Mouse (Mus musculus): ENCODE measurements at regions not wholly inside any gene's neighbourhood (a gene's known extent, or its start where the extent isn't known, plus 50 kb on each side); places are given as distances from the start of the nearest gene placed in this dataset.

DNA sequence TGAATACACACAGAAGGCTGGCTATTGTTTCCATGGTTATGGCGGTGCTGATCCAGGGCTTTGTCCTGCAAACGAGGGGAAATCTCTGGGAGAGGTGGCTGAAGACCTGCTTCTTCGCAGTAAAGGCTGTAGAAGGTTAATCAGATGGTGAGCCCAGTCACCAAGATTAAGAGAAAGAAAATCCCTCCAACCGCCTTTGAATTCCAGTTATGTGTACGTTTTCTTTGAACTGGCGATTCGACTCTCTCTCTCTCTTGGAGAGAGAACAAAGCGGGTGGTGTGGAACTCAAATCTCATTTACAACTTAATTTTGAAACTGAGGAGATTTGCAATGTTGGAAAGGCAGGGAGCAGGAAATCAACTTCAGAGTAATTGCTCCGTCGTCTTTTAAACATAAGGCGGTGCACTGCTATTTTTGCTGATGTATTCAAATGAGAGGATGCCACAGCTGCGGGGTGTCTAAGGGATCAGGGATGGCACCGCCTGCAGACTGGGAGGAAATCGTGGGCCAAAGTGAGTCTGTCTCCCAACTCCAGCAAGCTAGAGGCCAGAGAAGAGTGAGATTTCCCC, 232.7 kb downstream of the Mycn start:
- no peak for TF ChIP-seq GATA1 (IDR thresholded peaks at IDR 0.05; ENCODE audit: low read length)

DNA sequence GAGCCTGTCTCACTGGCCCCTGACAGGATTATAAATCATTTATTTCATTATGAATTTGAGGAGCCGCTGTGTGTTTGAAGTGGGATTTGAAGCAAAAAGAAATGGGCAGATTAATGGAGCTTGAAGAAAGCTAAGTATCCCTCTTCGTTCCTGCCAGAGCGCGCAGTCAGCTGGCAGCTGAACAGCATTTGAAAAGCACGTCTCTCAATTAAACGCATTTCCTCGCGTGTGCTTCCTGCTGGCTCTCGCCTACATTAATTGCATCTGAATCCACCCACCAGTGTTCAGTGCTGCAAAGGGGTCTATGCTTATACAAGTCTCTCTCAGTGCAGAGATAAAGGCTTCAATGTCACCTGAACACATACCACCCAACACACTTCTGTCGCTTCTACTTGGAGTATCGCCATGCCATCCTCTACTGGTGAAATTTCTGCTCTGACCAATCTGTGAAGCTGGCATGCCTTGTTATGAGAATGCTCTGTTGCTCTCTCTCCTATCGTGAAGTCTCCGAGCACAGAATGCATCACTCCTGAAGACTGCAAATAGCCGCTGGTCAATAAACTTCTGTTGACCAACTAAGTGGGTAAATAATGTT, 235.3 kb downstream of the Mycn start:
- no peak for TF ChIP-seq GATA1 (IDR thresholded peaks at IDR 0.05; ENCODE audit: low read length)

DNA sequence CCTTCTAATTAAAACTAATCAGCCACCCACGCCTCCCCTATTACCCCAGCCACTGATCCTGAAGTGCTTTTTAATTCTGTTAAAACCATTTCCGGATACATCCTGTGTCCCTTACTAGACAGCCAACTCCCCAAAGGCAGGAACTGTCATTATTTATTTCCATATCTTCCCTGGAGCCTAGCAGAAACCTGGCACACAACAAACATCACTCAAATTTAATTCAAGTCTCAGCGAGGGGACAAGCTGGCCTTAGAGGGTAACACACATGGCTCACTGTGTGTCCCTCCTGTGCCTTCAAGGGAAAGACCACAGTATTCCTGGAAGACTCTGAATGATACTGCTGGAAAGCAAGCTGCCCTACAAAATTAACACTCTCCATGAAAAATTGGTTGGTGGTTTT, 240.0 kb downstream of the Mycn start:
- no peak for TF ChIP-seq GATA1 (IDR thresholded peaks at IDR 0.05; ENCODE audit: low read length)

DNA sequence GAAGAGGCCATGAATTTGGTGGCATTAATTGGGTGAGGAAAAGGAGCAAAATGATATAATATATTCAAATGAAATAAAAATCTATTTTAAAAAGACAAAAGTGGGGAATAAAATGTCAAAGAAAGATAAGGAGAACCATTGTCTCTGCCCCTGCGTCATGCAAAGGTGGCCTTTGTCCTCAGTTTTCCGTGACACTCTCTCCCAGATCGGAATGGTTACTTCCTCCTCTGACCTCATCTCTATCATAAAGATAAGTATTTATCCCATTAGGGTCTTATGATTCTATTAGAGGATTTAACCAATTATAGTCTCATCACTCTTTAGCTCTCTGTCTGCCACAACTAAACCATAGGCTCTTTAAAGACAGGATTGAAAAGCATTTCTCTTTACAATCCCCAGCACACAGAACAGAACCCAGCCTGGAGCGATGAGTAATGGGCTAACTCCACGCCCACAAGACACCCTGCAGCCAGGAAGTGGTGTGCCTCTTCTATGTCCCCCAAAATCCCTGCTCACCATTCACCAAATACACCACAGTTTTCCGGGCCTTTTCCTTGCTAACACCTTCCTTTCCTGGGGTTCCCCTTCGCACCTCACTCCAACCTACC, 240.6 kb downstream of the Mycn start:
- no peak for TF ChIP-seq GATA1 (IDR thresholded peaks at IDR 0.05; ENCODE audit: low read length)

DNA sequence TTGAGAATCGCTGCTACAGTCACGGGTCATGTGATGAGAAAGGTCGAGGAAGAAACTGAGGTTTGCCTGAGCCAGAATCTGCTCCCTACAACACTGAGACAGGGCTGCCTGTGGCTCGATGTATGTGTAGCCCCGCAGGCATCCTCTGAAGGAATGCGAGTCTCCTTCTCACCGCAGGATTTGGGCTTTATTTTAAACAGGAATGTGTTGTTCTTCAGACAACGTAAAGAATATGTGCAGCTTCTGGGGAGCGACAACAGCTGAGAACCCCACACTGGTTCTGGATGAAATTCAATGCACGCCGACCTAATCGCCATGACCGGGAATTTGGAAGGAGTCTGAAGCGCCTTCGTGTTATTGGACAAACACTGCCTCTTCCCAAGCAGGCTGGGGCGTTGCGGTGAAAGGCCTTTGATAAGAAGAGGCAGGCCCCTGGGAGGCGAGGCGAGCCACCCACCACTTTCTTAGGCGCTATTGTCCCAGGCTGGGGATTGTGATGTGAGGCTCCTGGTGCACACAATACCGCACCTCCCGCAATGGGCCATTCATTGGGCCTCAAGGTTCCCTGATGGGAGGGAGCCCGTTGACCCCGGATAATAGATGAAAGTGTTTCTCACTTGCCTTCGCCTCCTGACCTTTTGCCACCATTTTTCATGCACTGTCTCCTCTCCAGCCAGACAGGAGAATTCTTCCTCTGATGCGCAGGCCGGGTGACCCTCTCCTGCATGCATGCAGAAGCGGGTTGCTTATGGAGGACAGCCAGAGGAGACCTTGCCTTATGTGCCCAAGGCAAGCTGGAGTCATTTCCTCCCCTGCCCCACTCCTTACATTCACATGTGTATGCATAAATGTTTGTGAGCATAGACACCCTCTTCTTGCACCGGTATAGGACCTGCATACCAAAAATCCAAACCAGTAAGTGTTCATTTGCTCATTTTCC, 247.6 kb downstream of the Mycn start:
- TF ChIP-seq GATA1 (IDR thresholded peaks at IDR 0.05; ENCODE audit: low read length), result no peak

DNA sequence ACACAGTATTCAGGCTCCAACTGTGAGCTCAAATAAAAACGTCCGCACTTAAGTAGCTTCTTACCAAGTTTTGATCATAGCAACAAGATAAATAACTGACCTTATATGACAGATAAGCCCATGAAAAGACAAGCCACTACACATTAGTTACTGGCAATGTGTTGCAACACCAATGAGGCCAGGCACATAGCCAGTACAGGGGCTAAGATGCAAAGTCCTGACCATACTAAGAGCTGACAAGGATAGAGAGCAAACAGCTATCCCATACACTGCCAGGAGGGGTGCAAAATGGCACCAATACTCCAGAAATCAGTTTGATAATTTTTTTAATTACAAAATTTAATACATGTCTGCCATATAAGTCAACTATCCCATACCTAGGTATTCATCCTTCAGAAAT, 254.3 kb downstream of the Mycn start:
- no peak for TF ChIP-seq GATA1 (IDR thresholded peaks at IDR 0.05; ENCODE audit: low read length)

DNA sequence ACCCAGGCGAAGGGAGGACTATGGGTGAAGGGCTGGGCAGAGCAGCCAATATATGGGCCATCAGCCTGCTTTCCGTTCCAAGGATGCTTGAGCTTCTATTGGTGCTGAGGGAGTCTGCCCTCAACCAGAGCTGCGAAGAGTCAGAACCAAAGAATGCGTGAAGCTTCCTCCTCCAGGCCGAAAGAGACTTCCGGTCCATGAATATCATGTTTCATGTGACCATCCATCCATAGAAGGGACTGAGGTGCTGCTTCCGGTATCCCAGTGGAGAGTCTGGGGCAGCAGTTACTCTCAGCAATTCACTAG, 256.5 kb downstream of the Mycn start:
- no peak for TF ChIP-seq GATA1 (IDR thresholded peaks at IDR 0.05; ENCODE audit: low read length)

DNA sequence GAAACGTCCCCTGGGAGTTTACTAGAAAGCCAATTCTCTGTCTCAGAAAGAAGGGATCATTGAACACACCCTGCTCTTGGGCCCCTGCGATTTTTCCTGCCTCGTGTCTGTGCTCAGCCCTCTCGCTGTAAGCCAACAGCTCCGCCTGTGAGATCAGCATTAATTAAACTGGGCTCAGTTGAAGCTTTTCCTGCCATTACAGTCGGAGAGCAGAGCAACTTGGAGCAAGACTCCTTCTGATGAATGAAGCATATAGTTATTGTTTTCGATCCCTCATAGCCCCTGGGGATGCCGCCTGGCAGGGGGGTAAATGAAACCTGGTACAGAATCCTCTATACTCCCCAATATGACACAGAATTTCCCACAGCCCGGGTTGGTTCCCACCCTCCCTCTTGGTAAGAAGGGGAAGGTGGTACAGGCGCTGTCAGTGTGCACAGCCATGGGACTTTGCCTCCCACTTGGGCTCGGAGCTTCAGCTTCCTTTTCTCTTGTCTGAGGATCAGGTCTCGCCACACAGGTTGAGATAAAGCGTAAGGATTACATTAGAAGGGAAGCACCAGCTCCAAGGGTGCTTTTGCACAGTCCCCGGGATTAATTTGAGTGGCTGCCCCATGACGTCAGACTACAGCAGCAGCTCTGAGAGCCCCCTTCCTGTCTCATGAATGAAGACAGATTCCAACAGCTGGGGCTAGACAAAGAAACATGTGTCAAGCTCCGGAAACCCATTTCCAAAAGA, 257.1 kb downstream of the Mycn start:
- no peak for TF ChIP-seq GATA1 (IDR thresholded peaks at IDR 0.05; ENCODE audit: low read length)

DNA sequence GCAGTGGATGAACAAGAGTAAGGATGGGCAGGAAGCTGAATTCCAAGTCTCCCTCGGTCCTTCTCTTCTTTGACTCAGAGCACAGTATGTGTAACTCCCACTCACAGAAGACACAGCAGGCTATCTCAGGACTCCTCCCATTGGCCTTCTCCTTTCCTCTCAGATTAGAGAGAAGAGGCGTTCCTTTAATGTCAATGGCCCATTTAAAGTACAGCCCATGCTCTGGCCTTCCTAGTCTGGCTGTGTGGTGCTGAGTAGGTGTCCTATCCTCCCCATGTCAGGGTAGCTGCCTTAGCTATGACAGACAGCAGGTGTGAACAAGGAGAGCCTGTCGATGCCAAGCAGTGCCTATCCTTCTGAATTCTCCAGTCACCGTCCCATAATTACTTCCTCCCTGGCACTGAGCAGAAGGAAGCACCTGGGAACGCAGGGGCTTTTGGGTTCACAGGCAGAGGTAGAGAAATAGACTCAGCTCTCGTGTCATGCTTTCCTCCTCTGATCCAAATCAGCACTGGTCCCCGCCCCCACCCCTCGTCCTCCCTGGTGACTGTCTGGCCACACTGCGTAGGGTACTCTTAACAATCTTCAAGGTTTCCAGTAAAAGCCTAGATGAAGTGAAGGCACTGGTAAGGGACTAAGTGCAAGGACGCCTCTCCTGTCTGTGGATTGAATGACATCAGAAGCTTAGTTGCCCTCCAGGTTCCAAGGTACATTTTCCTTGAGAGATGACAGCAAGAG, 257.8 kb downstream of the Mycn start:
- TF ChIP-seq GATA1 (IDR thresholded peaks at IDR 0.05; ENCODE audit: low read length), result no peak

DNA sequence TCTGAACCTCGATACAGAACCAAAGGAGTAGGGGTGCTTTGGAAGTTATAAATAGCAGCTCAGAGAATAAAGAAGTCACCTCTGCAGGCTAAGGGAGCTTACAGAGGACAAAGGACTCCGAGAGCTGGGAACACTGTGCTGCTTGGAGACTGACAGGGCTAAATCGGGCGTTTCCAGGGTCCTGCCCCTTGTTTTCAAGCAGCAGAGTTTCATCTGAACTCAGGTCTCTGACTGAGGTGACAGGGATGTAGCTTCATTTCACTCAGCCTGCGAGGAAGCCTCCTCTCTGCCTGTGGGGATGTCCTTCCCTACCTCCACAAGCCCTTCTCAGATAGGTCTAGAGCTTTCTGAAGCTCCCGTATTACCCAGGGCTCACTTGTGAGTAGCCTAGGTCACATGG, 260.6 kb downstream of the Mycn start:
- TF ChIP-seq GATA1 (IDR thresholded peaks at IDR 0.05; ENCODE audit: low read length), result no peak

DNA sequence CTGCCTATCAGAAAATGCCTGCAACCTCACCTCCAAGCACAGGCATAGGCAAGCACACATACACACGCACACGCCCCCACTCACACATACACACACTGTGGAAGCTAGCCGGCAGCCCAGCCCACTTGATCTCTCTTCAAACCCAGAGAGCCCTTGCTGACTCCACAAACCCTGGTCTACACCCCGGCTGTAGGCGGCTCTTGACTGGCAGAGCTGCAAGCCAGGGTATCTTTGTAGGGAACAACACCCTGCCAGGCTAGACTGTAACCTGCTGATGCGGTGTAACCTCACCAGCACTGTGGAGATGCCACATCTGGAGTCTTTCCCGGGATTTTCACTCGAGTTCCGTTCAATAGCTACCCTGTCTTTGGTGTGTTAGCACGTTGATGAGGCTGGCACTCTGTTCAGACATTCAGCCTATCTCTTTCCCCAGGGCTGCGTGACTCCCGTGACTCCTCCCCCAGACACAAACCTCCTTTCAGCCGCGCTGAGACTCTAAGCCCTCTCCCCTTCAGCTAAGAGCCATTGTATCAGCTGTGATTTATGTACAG, 261.3 kb downstream of the Mycn start:
- no peak for TF ChIP-seq GATA1 (IDR thresholded peaks at IDR 0.05; ENCODE audit: low read length)

DNA sequence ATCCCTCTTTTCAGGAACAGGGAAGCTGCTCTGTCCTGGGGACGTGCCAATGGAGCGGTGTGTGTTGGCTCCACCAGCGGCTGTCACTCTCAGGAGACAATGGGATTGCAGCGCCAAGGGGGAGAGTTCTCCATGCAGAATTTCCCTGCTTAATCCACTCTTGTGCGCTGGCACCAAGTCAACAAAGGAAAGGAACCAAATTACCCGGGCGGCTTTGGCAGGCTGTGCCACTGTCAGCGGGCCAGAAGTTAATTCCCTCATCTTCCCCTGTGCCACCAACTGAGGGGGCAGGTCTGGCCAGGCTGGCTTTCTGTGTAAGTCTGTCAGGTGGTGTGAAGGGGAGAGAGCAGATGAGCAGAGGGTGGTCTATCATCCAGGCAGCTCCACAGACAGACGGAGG, 265.0 kb downstream of the Mycn start:
- no peak for TF ChIP-seq GATA1 (IDR thresholded peaks at IDR 0.05; ENCODE audit: low read length)

DNA sequence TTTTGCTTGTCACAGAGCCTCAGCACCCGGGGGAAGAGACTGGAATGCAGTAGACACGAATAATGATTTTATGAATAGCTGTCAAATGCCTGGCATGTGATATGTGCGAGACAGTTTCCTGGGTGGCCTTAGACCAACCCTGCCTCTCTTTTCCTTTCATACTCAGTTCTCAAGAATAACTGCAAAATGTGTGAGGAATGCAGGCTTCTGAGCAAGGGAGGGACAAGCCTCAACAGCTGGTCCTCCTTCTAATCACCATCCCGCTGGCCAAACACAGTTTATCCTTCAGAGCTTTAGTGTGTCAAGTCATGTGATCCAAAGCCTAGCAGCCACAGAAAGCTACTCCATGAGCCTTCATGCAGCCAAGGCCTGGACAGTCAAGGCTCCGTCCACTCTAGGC, 271.8 kb downstream of the Mycn start:
- TF ChIP-seq GATA1 (IDR thresholded peaks at IDR 0.05; ENCODE audit: low read length), result no peak

DNA sequence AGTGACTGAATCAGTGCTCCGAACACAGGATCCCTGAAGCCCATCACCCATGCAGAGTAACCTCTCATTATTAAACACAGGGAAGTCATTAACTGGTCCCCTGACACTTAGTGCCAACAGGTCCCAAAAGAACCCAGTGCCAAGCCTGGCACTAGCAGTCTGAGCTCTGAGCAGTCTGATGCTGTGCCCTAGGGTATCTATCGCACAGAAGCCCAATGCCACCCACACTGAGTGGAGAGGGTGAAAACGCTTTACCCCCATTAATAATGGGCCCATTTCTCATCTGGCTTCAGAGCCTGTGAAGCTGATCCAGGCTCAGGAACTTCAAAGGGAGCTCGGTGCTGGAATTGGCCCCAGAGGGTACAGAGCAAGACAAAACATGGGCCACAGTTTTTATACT, 272.8 kb downstream of the Mycn start:
- TF ChIP-seq GATA1 (IDR thresholded peaks at IDR 0.05; ENCODE audit: low read length), result no peak

DNA sequence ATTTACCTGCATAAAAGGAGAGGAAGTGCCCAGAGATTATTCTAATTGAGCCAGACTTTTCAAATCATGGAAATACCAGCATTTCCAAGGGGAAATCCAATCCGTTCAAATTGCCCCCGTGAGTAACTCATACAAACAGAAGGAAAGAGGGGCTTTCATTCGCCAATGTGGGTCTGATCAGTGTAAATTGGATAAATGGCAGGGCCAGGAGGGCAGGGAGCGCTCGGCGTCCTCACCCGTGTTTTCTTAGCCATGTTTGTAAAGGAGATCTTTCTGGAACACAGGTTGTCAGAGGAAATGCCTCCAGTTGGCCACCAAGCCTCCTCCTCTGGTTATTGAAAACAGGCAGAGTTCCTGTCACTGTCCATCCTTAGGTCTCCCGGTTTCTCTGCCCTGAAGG, 286.1 kb downstream of the Mycn start:
- no peak for TF ChIP-seq GATA1 (IDR thresholded peaks at IDR 0.05; ENCODE audit: low read length)
